Mouse (Mus musculus): ENCODE results near the gene B4galt2. TPM values are rescaled to one million over a fixed set of nuclear protein-coding genes. Genes with fewer than 3 reads are reported as not detected.

Gene B4galt2
- polyA plus RNA-seq, 1 experiment from 2014 or later = 11.9 TPM

DNA sequence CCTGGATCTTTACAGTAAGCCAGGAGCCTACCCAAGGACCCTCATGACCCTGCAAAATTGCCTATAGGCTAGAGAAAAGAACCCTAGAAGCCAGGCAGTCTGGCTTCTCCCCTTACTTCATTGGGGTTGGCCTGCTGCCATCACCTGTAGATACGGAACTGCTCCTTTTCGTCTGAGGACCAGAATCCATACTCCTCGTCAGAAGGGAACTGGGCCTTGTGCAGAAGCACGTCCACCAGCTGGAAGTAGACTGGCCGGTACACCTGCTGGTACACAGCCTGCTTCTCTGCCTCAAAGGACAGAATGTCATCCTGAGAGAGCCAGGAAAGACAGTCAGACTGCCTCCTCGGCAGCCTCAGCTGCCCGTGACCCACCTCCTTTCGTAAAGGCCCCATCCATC lies 21.5 kb upstream of the B4galt2 start:
- H3K4me2 ChIP-seq (replicated peaks; ENCODE audit: low read depth) = no peak overlapping the region
- no peak for TF ChIP-seq CTCF (IDR thresholded peaks at IDR 0.05; ENCODE audit: low read depth)
- TF ChIP-seq EP300 (optimal IDR thresholded peaks at IDR 0.05) = no peak
- no peak overlapping the region for H3K27ac ChIP-seq (replicated peaks)
- ATAC-seq (ENCODE audit: low FRiP score, low TSS enrichment) = no peak
- H3K27me3 ChIP-seq (ENCODE audit: control insufficient read depth, insufficient read depth, low read length) = no peaks in the 10 kb centered on the region
- no peak overlapping the region for H3K9ac ChIP-seq (ENCODE audit: low read length)
- H3K4me3 ChIP-seq (ENCODE audit: low read depth, low read length) = no peak overlapping the region
- no peaks in the 10 kb centered on the region for H3K4me1 ChIP-seq (replicated peaks; ENCODE audit: control insufficient read depth, insufficient read depth)
- H3K36me3 ChIP-seq (ENCODE audit: control insufficient read depth, insufficient read depth, low read length) = peaks cover 32% of the 10 kb centered on the region
- 85% methylated on average over 8 of the region's 8 CpGs for WGBS
- DNase-seq (ENCODE audit: low spot score) = no peak
- H3K9me3 ChIP-seq (ENCODE audit: control insufficient read depth, low read length) = no peaks in the 10 kb centered on the region

DNA sequence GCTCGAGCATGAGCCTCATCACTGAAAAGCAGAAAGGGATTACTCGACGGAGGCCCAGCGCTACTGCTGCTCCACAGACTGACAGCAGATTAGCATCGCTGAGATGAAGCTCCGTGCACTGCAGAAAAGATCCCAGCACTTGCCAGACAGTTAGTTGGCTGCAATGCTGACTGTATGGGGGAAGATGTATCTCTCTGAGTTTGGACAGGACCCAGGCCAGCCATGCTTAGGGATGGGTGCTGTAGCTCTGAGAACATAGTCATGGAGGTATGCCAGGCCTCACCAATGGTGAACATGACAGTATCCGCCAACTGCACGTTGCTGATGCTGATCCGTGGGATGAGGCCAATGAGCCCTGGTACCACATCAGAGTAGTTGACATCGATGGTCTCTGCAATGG lies 20.8 kb upstream of the B4galt2 start:
- peaks cover 38% of the 10 kb centered on the region for H3K36me3 ChIP-seq (ENCODE audit: control insufficient read depth, insufficient read depth, low read length)
- WGBS = 72% methylated on average over 10 of the region's 10 CpGs
- ATAC-seq (ENCODE audit: low FRiP score, low TSS enrichment) = no peak

DNA sequence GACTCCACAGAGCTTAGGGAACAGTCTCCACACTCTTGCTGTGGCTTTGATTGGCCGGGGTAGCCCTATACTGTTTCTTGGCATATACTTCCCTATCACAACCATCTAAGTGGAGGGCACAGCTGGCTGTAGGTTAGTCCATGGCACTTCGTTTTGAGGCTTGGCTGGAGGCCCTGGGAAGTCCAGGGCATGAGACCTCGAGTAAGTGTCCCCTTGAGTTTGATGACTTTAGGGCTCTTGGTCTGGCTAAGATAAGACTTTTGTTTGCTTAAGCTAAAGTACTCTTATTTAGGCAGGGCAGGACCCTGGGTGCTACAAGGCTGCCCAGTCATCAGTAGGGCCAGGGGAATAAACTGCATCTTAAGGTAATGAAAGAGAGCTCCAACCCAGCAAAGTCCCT lies 14.8 kb upstream of the B4galt2 start:
- H3K4me2 ChIP-seq (replicated peaks; ENCODE audit: low read depth) = no peak overlapping the region
- H3K27me3 ChIP-seq (ENCODE audit: control insufficient read depth, insufficient read depth, low read length) = no peaks in the 10 kb centered on the region
- ATAC-seq (ENCODE audit: low FRiP score, low TSS enrichment) (no peak), DNase-seq (ENCODE audit: low spot score) (no peak)
- no peak overlapping the region for H3K4me3 ChIP-seq (ENCODE audit: low read depth, low read length)
- no peaks in the 10 kb centered on the region for H3K4me1 ChIP-seq (replicated peaks; ENCODE audit: control insufficient read depth, insufficient read depth)
- no peaks in the 10 kb centered on the region for H3K9me3 ChIP-seq (ENCODE audit: control insufficient read depth, low read length)
- TF ChIP-seq EP300 (optimal IDR thresholded peaks at IDR 0.05) (no peak), CTCF (IDR thresholded peaks at IDR 0.05; ENCODE audit: low read depth) (no peak)
- peaks cover 31% of the 10 kb centered on the region for H3K36me3 ChIP-seq (ENCODE audit: control insufficient read depth, insufficient read depth, low read length)
- H3K27ac ChIP-seq (replicated peaks) = no peak overlapping the region
- WGBS = 71% methylated on average over 3 of the region's 3 CpGs
- H3K9ac ChIP-seq (ENCODE audit: low read length) = no peak overlapping the region

More for the DNA sequence above, 20.8 kb upstream of the B4galt2 start:
- no peak overlapping the region for H3K4me3 ChIP-seq (ENCODE audit: low read depth, low read length)
- H3K9ac ChIP-seq (ENCODE audit: low read length) = no peak overlapping the region
- no peaks in the 10 kb centered on the region for H3K4me1 ChIP-seq (replicated peaks; ENCODE audit: control insufficient read depth, insufficient read depth)
- TF ChIP-seq CTCF (IDR thresholded peaks at IDR 0.05; ENCODE audit: low read depth) (no peak), EP300 (optimal IDR thresholded peaks at IDR 0.05) (no peak)
- no peak overlapping the region for H3K27ac ChIP-seq (replicated peaks)
- H3K27me3 ChIP-seq (ENCODE audit: control insufficient read depth, insufficient read depth, low read length) = no peaks in the 10 kb centered on the region
- H3K9me3 ChIP-seq (ENCODE audit: control insufficient read depth, low read length) = no peaks in the 10 kb centered on the region
- no peak for DNase-seq (ENCODE audit: low spot score)
- H3K4me2 ChIP-seq (replicated peaks; ENCODE audit: low read depth) = no peak overlapping the region

DNA sequence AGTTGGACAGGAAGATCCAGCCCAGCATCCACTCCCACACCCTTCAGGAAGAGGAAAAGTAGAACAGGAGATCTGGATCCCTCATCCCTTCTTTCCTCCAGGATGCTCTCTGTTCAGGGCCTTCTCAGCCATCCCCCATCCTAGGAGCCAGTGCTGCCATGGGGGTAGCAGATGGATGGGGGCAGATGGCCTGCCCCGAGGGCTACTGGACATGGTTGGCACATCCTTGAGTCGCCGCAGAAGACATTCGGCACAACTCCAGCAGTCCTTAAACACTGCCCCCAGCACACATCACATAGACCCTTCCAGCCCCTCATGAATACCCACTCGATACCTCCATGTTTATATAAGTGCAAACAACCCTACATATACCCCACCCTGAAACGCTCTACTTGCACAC lies 12.7 kb upstream of the B4galt2 start:
- no peaks in the 10 kb centered on the region for H3K9me3 ChIP-seq (ENCODE audit: control insufficient read depth, low read length)
- ATAC-seq (ENCODE audit: low FRiP score, low TSS enrichment) (no peak), DNase-seq (ENCODE audit: low spot score) (no peak)
- no peaks in the 10 kb centered on the region for H3K27me3 ChIP-seq (ENCODE audit: control insufficient read depth, insufficient read depth, low read length)
- H3K9ac ChIP-seq (ENCODE audit: low read length) = no peak overlapping the region; the same call in 1 of the 2 replicates
- peaks cover 2% of the 10 kb centered on the region; the same call in 1 of the 2 replicates for H3K4me1 ChIP-seq (replicated peaks; ENCODE audit: control insufficient read depth, insufficient read depth)
- 91% methylated on average over 6 of the region's 6 CpGs for WGBS
- peaks cover 20% of the 10 kb centered on the region for H3K36me3 ChIP-seq (ENCODE audit: control insufficient read depth, insufficient read depth, low read length)
- TF ChIP-seq EP300 (optimal IDR thresholded peaks at IDR 0.05) = no peak
- no peak for TF ChIP-seq CTCF (IDR thresholded peaks at IDR 0.05; ENCODE audit: low read depth)
- H3K27ac ChIP-seq (replicated peaks) = no peak overlapping the region
- H3K4me3 ChIP-seq (ENCODE audit: low read depth, low read length) = no peak overlapping the region
- H3K4me2 ChIP-seq (replicated peaks; ENCODE audit: low read depth) = no peak overlapping the region

DNA sequence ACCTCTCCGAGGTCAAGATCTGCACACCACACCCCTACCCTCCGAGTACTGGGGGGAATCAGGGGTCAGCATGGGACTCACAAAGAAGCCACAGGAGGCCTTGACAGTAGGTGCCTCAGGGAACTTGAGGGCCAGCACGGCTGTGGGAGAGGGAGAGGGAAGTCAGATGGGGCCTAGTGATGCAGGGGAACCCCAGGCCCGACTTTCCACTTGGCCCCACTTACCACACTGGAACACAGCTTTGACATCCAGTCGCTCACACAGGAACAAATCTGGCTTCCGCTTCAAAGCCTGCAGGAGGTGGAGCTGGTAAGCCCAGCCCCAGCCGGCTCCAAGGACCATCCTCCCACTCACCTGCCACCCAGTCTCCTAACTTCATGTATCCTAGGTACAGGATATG lies 12.1 kb upstream of the B4galt2 start:
- H3K36me3 ChIP-seq (ENCODE audit: control insufficient read depth, insufficient read depth, low read length) = peaks cover 15% of the 10 kb centered on the region
- no peak overlapping the region for H3K27ac ChIP-seq (replicated peaks)
- H3K4me3 ChIP-seq (ENCODE audit: low read depth, low read length) = no peak overlapping the region
- H3K4me1 ChIP-seq (replicated peaks; ENCODE audit: control insufficient read depth, insufficient read depth) = peaks cover 2% of the 10 kb centered on the region; the same call in 1 of the 2 replicates
- WGBS = 81% methylated on average over 7 of the region's 7 CpGs
- no peaks in the 10 kb centered on the region for H3K9me3 ChIP-seq (ENCODE audit: control insufficient read depth, low read length)
- no peak overlapping the region for H3K4me2 ChIP-seq (replicated peaks; ENCODE audit: low read depth)
- H3K27me3 ChIP-seq (ENCODE audit: control insufficient read depth, insufficient read depth, low read length) = no peaks in the 10 kb centered on the region
- no peak for DNase-seq (ENCODE audit: low spot score)
- H3K9ac ChIP-seq (ENCODE audit: low read length) = no peak overlapping the region
- TF ChIP-seq CTCF (IDR thresholded peaks at IDR 0.05; ENCODE audit: low read depth) (no peak), EP300 (optimal IDR thresholded peaks at IDR 0.05) (no peak)
- no peak for ATAC-seq (ENCODE audit: low FRiP score, low TSS enrichment)

DNA sequence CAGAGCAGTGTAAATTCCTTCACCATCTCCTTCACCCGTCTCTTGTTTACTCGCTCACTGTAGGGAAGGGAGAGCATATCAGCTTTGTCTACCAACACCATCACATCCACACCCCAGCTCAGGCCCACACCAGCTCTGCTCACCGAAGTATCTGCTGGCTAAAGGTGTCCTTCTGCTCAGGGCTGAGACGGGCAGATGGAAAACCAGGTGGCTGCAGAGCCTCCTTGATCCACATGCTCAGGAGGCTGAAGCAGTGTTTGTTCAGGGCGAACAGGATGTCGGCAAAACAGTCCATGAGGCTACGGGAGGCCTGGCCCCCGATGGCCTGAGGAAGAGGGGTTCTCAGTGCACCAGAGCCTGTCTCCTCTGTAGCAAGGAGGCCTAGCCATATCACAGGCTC lies 11.3 kb upstream of the B4galt2 start:
- TF ChIP-seq CTCF (IDR thresholded peaks at IDR 0.05; ENCODE audit: low read depth) (no peak), EP300 (optimal IDR thresholded peaks at IDR 0.05) (no peak)
- DNase-seq (ENCODE audit: low spot score) (no peak), ATAC-seq (ENCODE audit: low FRiP score, low TSS enrichment) (no peak)
- Histone ChIP-seq H3K9ac (ENCODE audit: low read length) (no peak overlapping the region), H3K27ac (replicated peaks) (no peak overlapping the region), H3K9me3 (ENCODE audit: control insufficient read depth, low read length) (no peaks in the 10 kb centered on the region), H3K4me3 (ENCODE audit: low read depth, low read length) (no peak overlapping the region), H3K27me3 (ENCODE audit: control insufficient read depth, insufficient read depth, low read length) (no peaks in the 10 kb centered on the region), H3K36me3 (ENCODE audit: control insufficient read depth, insufficient read depth, low read length) (peaks cover 9% of the 10 kb centered on the region), H3K4me2 (replicated peaks; ENCODE audit: low read depth) (no peak overlapping the region), H3K4me1 (replicated peaks; ENCODE audit: control insufficient read depth, insufficient read depth) (peaks cover 2% of the 10 kb centered on the region; the same call in 1 of the 2 replicates)
- WGBS = 80% methylated on average over 8 of the region's 8 CpGs
